Mouse (Mus musculus) forebrain, postnatal 0 days (tissue): ENCODE measurements around the gene Isoc2a. TPM values are rescaled to one million over a fixed set of nuclear protein-coding genes. Genes with fewer than 3 reads are reported as not detected.

Experiments used
- ATAC-seq: fragments of 200-750 bp; cut with Nextera tagmentation; 2 replicates; pipeline ENCODE4 v1.8.0; 2017; ENCODE audit warnings: mild to moderate bottlenecking, moderate library complexity
- DNase-seq: peaks from one replicate; pipeline ENCODE4 v3.0.0-alpha.2; 2015
- H3K27ac ChIP-seq: fragments of 300-500 bp; sonication (generic); 2 replicates; pipeline ENCODE4 v1.5.1; 2014; ENCODE audit warnings: low read depth, mild to moderate bottlenecking, antibody characterized with exemption, low read length, moderate library complexity, mixed read lengths
- H3K27me3 ChIP-seq: fragments of 300-500 bp; sonication (generic); 2 replicates; pipeline ENCODE4 v1.6.1; 2014; ENCODE audit warnings: mild to moderate bottlenecking, low read length, mixed read lengths; ENCODE audit not compliant: insufficient read depth
- H3K36me3 ChIP-seq: fragments of 300-500 bp; sonication (generic); 2 replicates; pipeline ENCODE4 v1.6.1; 2014; ENCODE audit warnings: mild to moderate bottlenecking, moderate library complexity; ENCODE audit not compliant: insufficient read depth
- H3K4me1 ChIP-seq: fragments of 300-500 bp; sonication (generic); 2 replicates; pipeline ENCODE4 v1.6.1; 2014; ENCODE audit warnings: antibody characterized with exemption; ENCODE audit not compliant: insufficient read depth
- H3K4me2 ChIP-seq: fragments of 300-500 bp; sonication (generic); 2 replicates; pipeline ENCODE4 v1.6.1; 2014; ENCODE audit warnings: low read depth, mild to moderate bottlenecking, moderate library complexity
- H3K4me3 ChIP-seq: fragments of 300-500 bp; sonication (generic); 2 replicates; pipeline ENCODE4 v1.5.1; 2014; ENCODE audit warnings: low read depth, low read length, mixed read lengths
- H3K9ac ChIP-seq: fragments of 300-500 bp; sonication (generic); 2 replicates; pipeline ENCODE4 v1.6.1; 2014; ENCODE audit warnings: mild to moderate bottlenecking
- H3K9me3 ChIP-seq: fragments of 300-500 bp; sonication (generic); 2 replicates; pipeline ENCODE4 v1.6.1; 2016; ENCODE audit warnings: low read length
- CTCF ChIP-seq: sonication (generic); IDR thresholded peaks from 2 replicates; pipeline ENCODE4 v1.5.1; 2016; ENCODE audit warnings: antibody characterized with exemption, control low read depth, low read depth
- WGBS: fragments of 180-500 bp; shearing (Covaris S2); extraction: QIAGEN DNeasy Blood & Tissue Kit; methylation state at CpG from one replicate; pipeline ENCODE4 v1.1.7; 2014; 5-methylcytosine and 5-hydroxymethylcytosine counted together
- polyA plus RNA-seq: library from polyadenylated mRNA; unstranded; fragments of >200 nt; fragmentation: Nextera tagmentation; extraction: Ambion mirVana; gene quantifications from 2 replicates; pipeline ENCODE4 v1.2.1, GENCODE M21; 2015
- total RNA-seq: library from RNA; depleted of rRNA; stranded (reverse); fragments of >200 nt; gene quantifications from 2 replicates; pipeline ENCODE4 v1.2.3, GENCODE M21; 2014

Isoc2a gene
- total and polyA plus RNA-seq, 2 experiments from 2014 or later: 0.39 to 4.9 TPM

GRCm38 (mm10) chr7:4924891-4925301 is 47.9 kb downstream of the Isoc2a start:
- Histone ChIP-seq H3K4me3 (no peak overlapping the region), H3K27ac (peak overlapping the region; percentile 96; the same call in 1 of the 2 replicates), H3K9me3 (no peaks in the 10 kb centered on the region), H3K4me1 (peaks cover 28% of the 10 kb centered on the region; the same call in 1 of the 2 replicates), H3K27me3 (no peaks in the 10 kb centered on the region), H3K4me2 (no peak overlapping the region), H3K9ac (no peak overlapping the region), H3K36me3 (peaks cover 14% of the 10 kb centered on the region)
- WGBS: 0% methylated on average over 3 of the region's 4 CpGs
- peak; percentile 42 for DNase-seq
- TF ChIP-seq CTCF: no peak
- ATAC-seq: no peak

DNA sequence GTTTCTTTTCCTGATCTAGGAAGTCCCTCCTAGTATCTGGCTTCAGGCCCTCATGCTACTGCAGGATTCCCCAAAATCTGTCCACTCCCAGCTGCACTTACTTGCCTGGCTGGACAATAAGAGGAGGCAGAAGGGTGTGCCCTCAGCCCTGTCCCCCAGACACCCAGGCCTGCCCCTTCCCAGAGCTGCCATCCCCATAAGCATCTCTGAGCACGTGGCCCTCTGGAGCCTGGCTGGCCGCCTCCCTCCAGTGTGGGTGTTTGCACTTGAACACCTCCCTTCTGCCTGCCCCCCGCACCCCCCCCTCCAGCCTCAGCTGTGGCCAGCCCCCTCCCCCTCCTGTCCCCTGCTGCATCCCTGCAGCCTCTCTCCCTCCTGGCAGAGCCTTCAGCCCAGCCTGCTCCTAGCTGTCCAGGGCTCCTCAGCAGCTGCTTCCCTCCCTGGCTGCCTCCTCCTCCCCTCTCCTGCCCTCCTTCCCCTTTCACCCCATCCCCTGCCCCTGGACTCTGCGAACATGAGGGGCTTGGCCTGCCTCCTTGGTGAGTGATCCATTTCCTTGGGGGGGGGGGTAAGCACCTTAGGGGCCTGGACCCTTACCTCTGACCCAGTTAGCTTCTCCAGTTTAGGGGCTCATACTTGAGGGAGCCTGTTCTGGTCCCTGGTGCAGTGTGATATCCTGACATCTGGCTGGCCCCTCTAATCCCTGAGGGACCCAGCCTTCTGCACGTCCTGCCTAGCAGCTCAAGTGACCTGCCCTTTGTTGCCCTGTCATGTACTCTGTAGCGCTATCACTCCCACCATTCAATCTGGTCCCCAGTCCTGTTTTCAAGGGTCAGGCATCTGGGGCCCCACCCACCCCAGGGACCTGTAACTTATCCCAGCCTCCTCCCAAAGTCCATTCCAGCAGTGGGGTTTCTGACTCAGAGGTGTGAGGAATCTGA is 48.8 kb downstream of the Isoc2a start, which contains the start of gene Ssc5d:
Gene Ssc5d (plus strand): TSS at position 345 of the 941 bp plus-strand sequence.
- WGBS: 7% methylated on average over 6 of the region's 6 CpGs
- no peak for TF ChIP-seq CTCF
- Histone ChIP-seq H3K4me1 (peaks cover 28% of the 10 kb centered on the region; the same call in 1 of the 2 replicates), H3K9ac (peak within 1 kb of the TSS; percentile 33; the same call in 1 of the 2 replicates), H3K4me2 (peak within 1 kb of the TSS; percentile 97), H3K4me3 (no peak within 1 kb of the TSS), H3K27me3 (no peaks in the 10 kb centered on the region), H3K9me3 (no peaks in the 10 kb centered on the region), H3K27ac (peak within 1 kb of the TSS; percentile 96; the same call in 1 of the 2 replicates), H3K36me3 (peaks cover 6% of the 10 kb centered on the region)
- ATAC-seq: no peak
- no peak for DNase-seq

- Histone ChIP-seq H3K4me3 (no peak overlapping the region), H3K27me3 (no peaks in the 10 kb centered on the region), H3K9me3 (no peaks in the 10 kb centered on the region), H3K27ac (no peak overlapping the region), H3K4me2 (no peak overlapping the region), H3K4me1 (peaks cover 25% of the 10 kb centered on the region; the same call in 1 of the 2 replicates), H3K36me3 (no peaks in the 10 kb centered on the region), H3K9ac (no peak overlapping the region)
- whole genome bisulfite sequencing: 83% methylated on average over 16 of the region's 16 CpGs
- ATAC-seq (no peak), DNase-seq (no peak)
- no peak for TF ChIP-seq CTCF
Observed at GRCm38 (mm10) chr7:4926849-4927248, 49.9 kb downstream of the Isoc2a start.

DNA sequence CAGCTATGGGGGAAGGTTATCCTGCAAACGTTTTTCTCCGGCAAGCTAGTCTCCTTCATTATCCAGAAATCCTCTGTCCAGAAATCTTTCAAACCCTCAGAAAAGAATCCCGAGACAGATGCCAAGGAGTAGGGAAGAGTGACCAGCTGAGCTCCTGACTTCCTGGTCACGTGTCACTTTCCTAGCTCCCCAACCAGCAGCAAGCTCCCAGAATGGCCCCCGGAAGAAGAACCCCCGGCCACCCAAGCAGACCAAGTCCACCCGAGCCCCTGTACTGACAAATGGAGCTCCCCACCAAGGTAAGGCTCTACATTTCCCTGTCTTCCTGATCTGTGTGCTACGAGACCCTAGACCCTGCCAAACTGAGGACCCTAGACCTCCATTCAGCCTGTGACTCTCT is 50.8 kb downstream of the Isoc2a start:
- no peaks in the 10 kb centered on the region for H3K27me3 ChIP-seq
- H3K9me3 ChIP-seq: no peaks in the 10 kb centered on the region
- TF ChIP-seq CTCF: no peak
- no peaks in the 10 kb centered on the region for H3K36me3 ChIP-seq
- DNase-seq: no peak
- no peak overlapping the region for H3K4me2 ChIP-seq
- no peak overlapping the region for H3K4me3 ChIP-seq
- H3K9ac ChIP-seq: no peak overlapping the region
- ATAC-seq: no peak
- WGBS: 72% methylated on average over 8 of the region's 8 CpGs
- no peak overlapping the region for H3K27ac ChIP-seq
- peaks cover 19% of the 10 kb centered on the region; the same call in 1 of the 2 replicates for H3K4me1 ChIP-seq

- no peak overlapping the region for H3K4me2 ChIP-seq
- WGBS: 85% methylated on average over 17 of the region's 17 CpGs
- no peak for DNase-seq
Observed at GRCm38 (mm10) chr7:4928323-4928722, 51.4 kb downstream of the Isoc2a start.

GRCm38 (mm10) chr7:4933103-4933502 is 56.1 kb downstream of the Isoc2a start:
- 82% methylated on average over 12 of the region's 12 CpGs for WGBS
- no peak overlapping the region for H3K9ac ChIP-seq
- no peak overlapping the region for H3K4me3 ChIP-seq
- no peaks in the 10 kb centered on the region for H3K9me3 ChIP-seq
- H3K27ac ChIP-seq: no peak overlapping the region
- no peak for ATAC-seq
- no peak for TF ChIP-seq CTCF
- no peak overlapping the region for H3K4me2 ChIP-seq
- H3K27me3 ChIP-seq: no peaks in the 10 kb centered on the region
- DNase-seq: no peak
- H3K4me1 ChIP-seq: no peaks in the 10 kb centered on the region
- H3K36me3 ChIP-seq: no peaks in the 10 kb centered on the region

More at GRCm38 (mm10) chr7:4928323-4928722, 51.4 kb downstream of the Isoc2a start:
- TF ChIP-seq CTCF: no peak
- no peak for ATAC-seq
- H3K27ac ChIP-seq: no peak overlapping the region
- H3K36me3 ChIP-seq: no peaks in the 10 kb centered on the region
- no peak overlapping the region for H3K4me3 ChIP-seq
- H3K9me3 ChIP-seq: no peaks in the 10 kb centered on the region
- H3K9ac ChIP-seq: no peak overlapping the region
- H3K4me1 ChIP-seq: peaks cover 19% of the 10 kb centered on the region; the same call in 1 of the 2 replicates
- H3K27me3 ChIP-seq: no peaks in the 10 kb centered on the region
